Mouse (Mus musculus): Measurements from ENCODE around the gene Slc5a6. TPM values are rescaled to one million over a fixed set of nuclear protein-coding genes. Genes with fewer than 3 reads are reported as not detected.
A peak's percentile ranks its signal among the peaks of the same experiment; 100 is the strongest.

Gene Slc5a6
- 7.9 and 8.0 TPM in 2 replicates for polyA plus RNA-seq (2016; fragmentation: Nextera tagmentation; extraction: Ambion mirVana)

GRCm38 (mm10) chr5:31048763-31049641 is at the start of gene Slc5a6:
TSS of gene Slc5a6 (minus strand) at chr5:31048924.
- peak within 1 kb of the TSS; percentile 96 for H3K27ac ChIP-seq (ENCODE audit: poor library complexity, severe bottlenecking)
- peak within 1 kb of the TSS; percentile 80 for H3K4me2 ChIP-seq
- no peaks in the 10 kb centered on the region for H3K9me3 ChIP-seq (replicated peaks)
- H3K4me1 ChIP-seq (replicated peaks), result peaks cover 8% of the 10 kb centered on the region
- ATAC-seq (ENCODE audit: insufficient number of reproducible peaks, low FRiP score), result peak; percentile 56
- H3K27me3 ChIP-seq (replicated peaks), result no peaks in the 10 kb centered on the region
- under 1% methylated on average over 23 of the region's 23 CpGs for WGBS
- H3K9ac ChIP-seq, result peak within 1 kb of the TSS; percentile 85
- peaks cover 17% of the 10 kb centered on the region; the same call in 1 of the 2 replicates for H3K36me3 ChIP-seq
- H3K4me3 ChIP-seq, result peak within 1 kb of the TSS; percentile 62

- peak overlapping the region; percentile 45 for H3K4me3 ChIP-seq
- H3K27me3 ChIP-seq (replicated peaks), result peaks cover 89% of the 10 kb centered on the region
- peaks cover 33% of the 10 kb centered on the region for H3K4me1 ChIP-seq (replicated peaks)
- no peak overlapping the region for H3K27ac ChIP-seq (ENCODE audit: poor library complexity, severe bottlenecking)
- peak overlapping the region; percentile 71 for H3K4me2 ChIP-seq
- H3K9ac ChIP-seq, result no peak overlapping the region; the same call in 1 of the 2 replicates
- no peaks in the 10 kb centered on the region for H3K9me3 ChIP-seq (replicated peaks)
- no peaks in the 10 kb centered on the region for H3K36me3 ChIP-seq
- 32% methylated on average over 11 of the region's 11 CpGs for WGBS
- no peak for ATAC-seq (ENCODE audit: insufficient number of reproducible peaks, low FRiP score)
These were observed 47.2 kb upstream of the Slc5a6 start for GRCm38 (mm10) chr5:31095711-31096480.

GRCm38 (mm10) chr5:31094799-31095691 is 46.3 kb upstream of the Slc5a6 start:
- peak overlapping the region; percentile 45 for H3K4me3 ChIP-seq
- no peaks in the 10 kb centered on the region for H3K9me3 ChIP-seq (replicated peaks)
- H3K4me2 ChIP-seq, result peak overlapping the region; percentile 71
- H3K36me3 ChIP-seq, result no peaks in the 10 kb centered on the region
- peak overlapping the region; percentile 48; the same call in 1 of the 2 replicates for H3K9ac ChIP-seq
- H3K4me1 ChIP-seq (replicated peaks), result peaks cover 33% of the 10 kb centered on the region
- no peak; the same call in 1 of the 2 replicates for ATAC-seq (ENCODE audit: insufficient number of reproducible peaks, low FRiP score)
- under 1% methylated on average over 59 of the region's 59 CpGs for WGBS
- peaks cover 97% of the 10 kb centered on the region for H3K27me3 ChIP-seq (replicated peaks)
- no peak overlapping the region for H3K27ac ChIP-seq (ENCODE audit: poor library complexity, severe bottlenecking)

GRCm38 (mm10) chr5:31094100-31094798 is 45.5 kb upstream of the Slc5a6 start:
- no peaks in the 10 kb centered on the region for H3K36me3 ChIP-seq
- ATAC-seq (ENCODE audit: insufficient number of reproducible peaks, low FRiP score), result no peak
- H3K4me3 ChIP-seq, result peak overlapping the region; percentile 45
- H3K27me3 ChIP-seq (replicated peaks), result peaks cover 99% of the 10 kb centered on the region
- no peak overlapping the region; the same call in 1 of the 2 replicates for H3K9ac ChIP-seq
- 4% methylated on average over 29 of the region's 29 CpGs for WGBS
- no peaks in the 10 kb centered on the region for H3K9me3 ChIP-seq (replicated peaks)
- peak overlapping the region; percentile 71 for H3K4me2 ChIP-seq
- no peak overlapping the region for H3K27ac ChIP-seq (ENCODE audit: poor library complexity, severe bottlenecking)
- peaks cover 33% of the 10 kb centered on the region for H3K4me1 ChIP-seq (replicated peaks)

GRCm38 (mm10) chr5:31093151-31094041 is 44.7 kb upstream of the Slc5a6 start:
- Histone ChIP-seq H3K9me3 (replicated peaks) (no peaks in the 10 kb centered on the region), H3K4me2 (peak overlapping the region; percentile 71), H3K4me1 (replicated peaks) (peaks cover 33% of the 10 kb centered on the region), H3K27ac (ENCODE audit: poor library complexity, severe bottlenecking) (no peak overlapping the region), H3K27me3 (replicated peaks) (peaks cover 99% of the 10 kb centered on the region), H3K4me3 (peak overlapping the region; percentile 45), H3K36me3 (no peaks in the 10 kb centered on the region), H3K9ac (peak overlapping the region; percentile 55)
- WGBS, result under 1% methylated on average over 52 of the region's 54 CpGs
- 0 out of 2 replicates have a peak, but pooled peaks have one; percentile 51 for ATAC-seq (ENCODE audit: insufficient number of reproducible peaks, low FRiP score)

- peaks cover 100% of the 10 kb centered on the region for H3K27me3 ChIP-seq (replicated peaks)
- peak overlapping the region; percentile 45 for H3K4me3 ChIP-seq
- H3K4me2 ChIP-seq, result peak overlapping the region; percentile 71
- 4% methylated on average over 33 of the region's 53 CpGs for WGBS
- peak overlapping the region; percentile 55; the same call in 1 of the 2 replicates for H3K9ac ChIP-seq
- no peak for ATAC-seq (ENCODE audit: insufficient number of reproducible peaks, low FRiP score)
- H3K9me3 ChIP-seq (replicated peaks), result no peaks in the 10 kb centered on the region
- H3K4me1 ChIP-seq (replicated peaks), result peaks cover 33% of the 10 kb centered on the region
- no peak overlapping the region for H3K27ac ChIP-seq (ENCODE audit: poor library complexity, severe bottlenecking)
- no peaks in the 10 kb centered on the region for H3K36me3 ChIP-seq
These were observed 43.7 kb upstream of the Slc5a6 start for GRCm38 (mm10) chr5:31092231-31092975.

- H3K4me1 ChIP-seq (replicated peaks), result peaks cover 35% of the 10 kb centered on the region
- H3K36me3 ChIP-seq, result no peaks in the 10 kb centered on the region
- no peak overlapping the region for H3K27ac ChIP-seq (ENCODE audit: poor library complexity, severe bottlenecking)
- no peak for ATAC-seq (ENCODE audit: insufficient number of reproducible peaks, low FRiP score)
- WGBS, result 73% methylated on average over 2 of the region's 2 CpGs
- no peak overlapping the region for H3K4me2 ChIP-seq
- no peak overlapping the region for H3K4me3 ChIP-seq
- H3K9ac ChIP-seq, result no peak overlapping the region
- no peaks in the 10 kb centered on the region for H3K9me3 ChIP-seq (replicated peaks)
- peaks cover 60% of the 10 kb centered on the region for H3K27me3 ChIP-seq (replicated peaks)
These were observed 38.4 kb upstream of the Slc5a6 start for GRCm38 (mm10) chr5:31087131-31087530.

- H3K27me3 ChIP-seq (replicated peaks), result peaks cover 55% of the 10 kb centered on the region
- H3K9ac ChIP-seq, result peak overlapping the region; percentile 33; the same call in 1 of the 2 replicates
- H3K4me2 ChIP-seq, result no peak overlapping the region
- no peaks in the 10 kb centered on the region for H3K36me3 ChIP-seq
- peaks cover 37% of the 10 kb centered on the region for H3K4me1 ChIP-seq (replicated peaks)
- no peak for ATAC-seq (ENCODE audit: insufficient number of reproducible peaks, low FRiP score)
- no peak overlapping the region for H3K4me3 ChIP-seq
- no peak overlapping the region for H3K27ac ChIP-seq (ENCODE audit: poor library complexity, severe bottlenecking)
- no peaks in the 10 kb centered on the region for H3K9me3 ChIP-seq (replicated peaks)
- WGBS, result 22% methylated on average over 7 of the region's 7 CpGs
These were observed 37.9 kb upstream of the Slc5a6 start for GRCm38 (mm10) chr5:31086606-31087005.

GRCm38 (mm10) chr5:31083949-31084348 is 35.2 kb upstream of the Slc5a6 start:
- Histone ChIP-seq H3K9ac (no peak overlapping the region), H3K4me1 (replicated peaks) (peaks cover 37% of the 10 kb centered on the region), H3K27me3 (replicated peaks) (peaks cover 28% of the 10 kb centered on the region), H3K36me3 (peaks cover 3% of the 10 kb centered on the region; the same call in 1 of the 2 replicates), H3K27ac (ENCODE audit: poor library complexity, severe bottlenecking) (peak overlapping the region; percentile 62), H3K4me2 (peak overlapping the region; percentile 67), H3K4me3 (no peak overlapping the region), H3K9me3 (replicated peaks) (no peaks in the 10 kb centered on the region)
- 8% methylated on average over 8 of the region's 8 CpGs for WGBS
- ATAC-seq (ENCODE audit: insufficient number of reproducible peaks, low FRiP score), result no peak
